20 mouse cellular contexts compared by ENCODE assay signal in the genomic region with DNA sequence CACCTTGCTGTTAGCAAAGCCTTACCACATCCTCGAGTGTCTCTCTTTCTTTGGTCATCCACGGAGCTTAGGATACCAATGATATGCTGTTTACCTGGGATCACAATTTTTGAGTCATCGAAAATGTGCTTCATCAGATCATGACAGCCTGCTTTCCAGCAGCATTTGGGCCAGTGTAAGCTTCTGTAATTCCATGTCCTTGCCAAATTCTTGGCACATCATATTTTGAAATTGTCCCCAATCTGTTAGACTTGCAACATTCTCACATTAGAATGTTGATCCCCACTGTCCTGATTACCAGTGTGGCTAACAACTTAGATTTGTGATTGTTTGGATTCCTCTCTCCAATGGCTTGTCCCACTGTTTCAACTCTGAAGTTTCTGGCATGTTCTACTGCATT.
A peak's percentile ranks its signal among the peaks of the same experiment; 100 is the strongest.
DNase-seq lines count a peak whose midpoint lies in the region; TF ChIP-seq lines count a peak whose summit lies in the region.
"Had no signal": no experiment of that assay in that cellular context is flagged by ENCODE, and none has a peak within 500 bp of the region (broad histone marks: within the 10 kb centered on the region; RNA-seq: fewer than 3 reads in every experiment).

No protein-coding gene starts in this region.

- H3K4me3 ChIP-seq in gastrocnemius, adult 2 months: no peak overlapping the region
- H3K4me3 ChIP-seq: heart, adult 2 months; hindbrain, embryonic 10.5 days; hindbrain, embryonic 13.5 days; intestine, embryonic 15.5 days had no signal

- no peak for TF ChIP-seq CTCF in gastrocnemius, adult 2 months (IDR thresholded peaks at IDR 0.05)

- intact Hi-C loops in gastrocnemius, adult 2 months (cut with DNase I): no loop called here
- intact Hi-C loops in heart, postnatal 36 days (cut with DNase I): no loop called here

- no peak for DNase-seq in gastrocnemius, adult 2 months
- no peak for DNase-seq in gastrocnemius, postnatal 25 days
- DNase-seq in Muller cell, postnatal 12 days (ENCODE audit: inconsistent ontology term): peak; percentile 48
- DNase-seq in adipocyte (ENCODE audit: low spot score): peak; percentile 76
- DNase-seq in gonadal fat pad, adult 2 months (ENCODE audit: low read depth): peak; percentile 76
- DNase-seq in heart, postnatal 36 days: no peak
- no peak for DNase-seq in heart, adult 9 months (ENCODE audit: low spot score in 2 of 2)
- DNase-seq: adrenal gland, adult 8-10 months; adrenal gland, postnatal 25 days; B cell, adult 2 months; cerebellum, adult 18-20 months; cerebellum, adult 9-10 months; cerebellum, postnatal 14 days; forebrain, postnatal 0 days; gastrocnemius, postnatal 14 days; heart, adult 2 months; kidney, adult 11 months had no signal

- 0 out of 2 replicates have a peak overlapping the region, but pooled peaks have one; percentile 3 for H3K27ac ChIP-seq in gastrocnemius, adult 2 months
- H3K27ac ChIP-seq: heart, adult 2 months; hindbrain, embryonic 10.5 days; hindbrain, embryonic 13.5 days; intestine, embryonic 15.5 days had no signal

Comparison
In these comparisons a context has a peak if more than half of its experiments do, and no peak if none do; other contexts are left out.
1. DNase-seq: peak in Muller cell, postnatal 12 days (single experiment), adipocyte (single experiment) and gonadal fat pad, adult 2 months (single experiment); none in gastrocnemius, adult 2 months (single experiment), gastrocnemius, postnatal 25 days (single experiment), heart, postnatal 36 days (0 of 2) and heart, adult 9 months (0 of 2).